Mouse (Mus musculus) ES-E14 (cell line): ENCODE measurements around the gene Tpgs1. TPM values are rescaled to one million over a fixed set of nuclear protein-coding genes. Genes with fewer than 3 reads are reported as not detected.

Experiments used
- DNase-seq: peaks from one replicate; pipeline ENCODE4 v3.0.0-alpha.2; 2013; ENCODE audit warnings: low read depth, low spot score
- H3K27ac ChIP-seq: 2 replicates; pipeline ENCODE4 v1.5.1; 2012; ENCODE audit warnings: low read depth, mild to moderate bottlenecking, low read length, moderate library complexity, mixed read lengths; ENCODE audit not compliant: poor library complexity, insufficient read depth, severe bottlenecking
- H3K36me3 ChIP-seq: 2 replicates; pipeline ENCODE4 v1.6.1; 2012; ENCODE audit warnings: mild to moderate bottlenecking, low read length, moderate library complexity, mixed read lengths; ENCODE audit not compliant: control insufficient read depth, poor library complexity, insufficient read depth, severe bottlenecking
- H3K4me1 ChIP-seq, 2 experiments: fragments of 150-350 bp in 1 of 2; sonication (generic) in 1 of 2; 2 replicates each; pipeline ENCODE4 v1.6.1; 2012; ENCODE audit warnings: low read length in 2 of 2, mild to moderate bottlenecking in 1 of 2, mixed read lengths in 1 of 2; ENCODE audit not compliant: control insufficient read depth in 2 of 2, insufficient read depth in 2 of 2, poor library complexity in 1 of 2
- H3K4me3 ChIP-seq, 2 experiments: fragments of 150-350 bp in 1 of 2; sonication (generic) in 1 of 2; 2 replicates each; pipeline ENCODE4 v1.5.1; 2012; ENCODE audit warnings: low read length in 2 of 2, low read depth in 1 of 2, mild to moderate bottlenecking in 1 of 2, mixed read lengths in 1 of 2; ENCODE audit not compliant: insufficient read depth in 1 of 2, poor library complexity in 1 of 2, severe bottlenecking in 1 of 2
- H3K9ac ChIP-seq: 2 replicates; pipeline ENCODE4 v1.6.1; 2012; ENCODE audit warnings: low read depth, mild to moderate bottlenecking, low read length, mixed read lengths; ENCODE audit not compliant: poor library complexity, insufficient read depth, severe bottlenecking
- H3K9me3 ChIP-seq: fragments of 150-350 bp; sonication (generic); 2 replicates; pipeline ENCODE4 v1.6.1; 2012; ENCODE audit warnings: low read depth, mild to moderate bottlenecking, low read length; ENCODE audit not compliant: control insufficient read depth, insufficient read depth
- CHD2 ChIP-seq: IDR thresholded peaks from 2 replicates; pipeline ENCODE4 v1.6.1; 2014; ENCODE audit warnings: mild to moderate bottlenecking, low read depth, low read length, inconsistent platforms
- HCFC1 ChIP-seq: IDR thresholded peaks from 2 replicates; pipeline ENCODE4 v1.6.1; 2012; ENCODE audit warnings: low read length, inconsistent platforms, borderline replicate concordance; ENCODE audit not compliant: insufficient read depth
- MAFK ChIP-seq: IDR thresholded peaks from 2 replicates; pipeline ENCODE4 v1.6.1; 2014; ENCODE audit warnings: mild to moderate bottlenecking, low read depth, low read length, inconsistent platforms; ENCODE audit not compliant: insufficient read depth
- ZC3H11A ChIP-seq: IDR thresholded peaks from 2 replicates; pipeline ENCODE4 v1.6.1; 2012; ENCODE audit warnings: low read depth, mild to moderate bottlenecking, inconsistent platforms, low read length, borderline replicate concordance
- ZNF384 ChIP-seq: IDR thresholded peaks from 2 replicates; pipeline ENCODE4 v1.6.1; 2012; ENCODE audit warnings: low read depth, low read length, inconsistent platforms
- in situ Hi-C, 2 experiments: fragments of 600-800 bp; cut with MboI; formaldehyde crosslinking; loops; one replicate each; pipeline ENCODE4 v1.15.1; 2025; ENCODE audit warnings: low sequenced_read_pairs in 2 of 2, inconsistent platforms in 1 of 2; ENCODE audit not compliant: unreplicated experiment in 2 of 2
- total RNA-seq: library from RNA; depleted of rRNA; stranded (reverse); fragments of 300-350 nt; gene quantifications from 2 replicates; pipeline ENCODE4 v1.2.3, GENCODE M21; 2012

Gene Tpgs1
- total RNA-seq, 1 experiment, result 29.9 TPM

GRCm38 (mm10) chr10:79707759-79708158, 38.6 kb downstream of the Tpgs1 start:
- Histone ChIP-seq H3K4me1 (peaks cover 9 to 22% of the 10 kb centered on the region in 2 experiments; a peak in 3 of 4 replicates), H3K9me3 (no peaks in the 10 kb centered on the region), H3K27ac (peak overlapping the region; percentile 7; the same call in 1 of the 2 replicates), H3K36me3 (peaks cover 45% of the 10 kb centered on the region), H3K4me3 (0 out of 4 replicates have a peak overlapping the region, but pooled peaks of 1 of the 2 experiments have one; percentile 4), H3K9ac (peak overlapping the region; percentile 24; the same call in 1 of the 2 replicates)
- in situ Hi-C loops, result no loop called here
- TF ChIP-seq HCFC1 (no peak), ZNF384 (no peak), ZC3H11A (no peak), MAFK (no peak)
- no peak for DNase-seq

GRCm38 (mm10) chr10:79708668-79709067, 39.5 kb downstream of the Tpgs1 start:
- peak overlapping the region; percentile 16; the same call in 1 of the 2 replicates for H3K9ac ChIP-seq
- no peak overlapping the region for H3K27ac ChIP-seq
- in situ Hi-C loops, result no loop called here
- no peak for TF ChIP-seq CHD2
- no peak for TF ChIP-seq HCFC1
- no peak for TF ChIP-seq ZNF384
- no peak for TF ChIP-seq MAFK
- peak overlapping the region in 1 of 2 experiments; percentile 24; a peak in 2 of 4 replicates for H3K4me3 ChIP-seq
- peaks cover 45% of the 10 kb centered on the region for H3K36me3 ChIP-seq
- H3K9me3 ChIP-seq, result no peaks in the 10 kb centered on the region
- H3K4me1 ChIP-seq, result peaks cover 9 to 22% of the 10 kb centered on the region in 2 experiments; a peak in 3 of 4 replicates
- no peak for DNase-seq

GRCm38 (mm10) chr10:79709307-79709706, 40.1 kb downstream of the Tpgs1 start:
- Histone ChIP-seq H3K9ac (no peak overlapping the region), H3K4me1 (peaks cover 9 to 22% of the 10 kb centered on the region in 2 experiments; a peak in 3 of 4 replicates), H3K4me3 (no peak overlapping the region; a peak in 1 of 4 replicates), H3K36me3 (peaks cover 45% of the 10 kb centered on the region), H3K9me3 (no peaks in the 10 kb centered on the region), H3K27ac (no peak overlapping the region)
- no peak for DNase-seq
- in situ Hi-C loops, result no loop called here
- TF ChIP-seq ZC3H11A, result no peak
- no peak for TF ChIP-seq ZNF384
- TF ChIP-seq MAFK, result no peak
- TF ChIP-seq HCFC1, result no peak

GRCm38 (mm10) chr10:79712029-79712428, 42.9 kb downstream of the Tpgs1 start:
- peaks cover 4 to 13% of the 10 kb centered on the region in 2 experiments; a peak in 3 of 4 replicates for H3K4me1 ChIP-seq
- H3K4me3 ChIP-seq, result no peak overlapping the region
- in situ Hi-C loops, result no loop called here

More at GRCm38 (mm10) chr10:79712029-79712428, 42.9 kb downstream of the Tpgs1 start:
- H3K36me3 ChIP-seq, result peaks cover 40% of the 10 kb centered on the region
- no peaks in the 10 kb centered on the region for H3K9me3 ChIP-seq
- H3K27ac ChIP-seq, result no peak overlapping the region
- no peak for TF ChIP-seq HCFC1
- no peak for TF ChIP-seq ZNF384
- TF ChIP-seq MAFK, result no peak
- TF ChIP-seq ZC3H11A, result no peak
- TF ChIP-seq CHD2, result no peak
- no peak overlapping the region for H3K9ac ChIP-seq
- DNase-seq, result no peak
